Mouse (Mus musculus) brain, adult 10 weeks (tissue): ENCODE data around the gene Lurap1l. TPM values are rescaled to one million over a fixed set of nuclear protein-coding genes. Genes with fewer than 3 reads are reported as not detected.

ENCODE experiments used
- polyA plus RNA-seq: library from polyadenylated mRNA; stranded (reverse); fragments of 350-450 nt; fragmentation: Illumina TruSeq; extraction: RNeasy Lipid Tissue Mini Kit (QIAGEN cat#74804); gene quantifications from one replicate; pipeline ENCODE4 v1.2.3, GENCODE M21; 2015; ENCODE audit warnings: low read depth, low replicate concordance

The Lurap1l gene
- 13.6 TPM for polyA plus RNA-seq

DNA sequence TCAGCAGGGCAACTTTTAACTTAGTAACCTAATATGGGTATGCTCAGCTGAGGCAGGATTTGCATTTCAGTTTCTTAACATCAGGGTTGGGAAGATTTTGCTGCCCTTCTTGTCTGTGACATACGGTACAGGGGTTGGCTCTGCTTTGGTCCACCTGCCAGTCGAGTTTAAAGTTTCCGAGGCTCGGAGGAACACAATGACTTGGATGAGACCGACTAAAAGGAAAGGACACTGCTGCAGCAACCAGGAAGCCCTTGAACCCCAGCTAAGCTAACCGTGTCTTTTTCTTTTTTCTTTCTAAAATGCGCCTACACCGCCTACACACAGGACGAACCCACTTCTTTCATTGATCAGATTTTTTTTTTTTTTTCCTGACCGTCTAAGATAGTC lies at the start of gene Lurap1l:
Gene Lurap1l (plus strand): TSS at position 166 of the 390 bp plus-strand sequence.

Other genes with a start within 250 kb of the Lurap1l start
- gene Tyrp1, start 76.5 kb upstream of the Lurap1l start, polyA plus RNA-seq = 0.48 TPM